Comparison of ENCODE assay signal across 8 mouse cellular contexts in genomic region chr10:61383021-61383714, GRCm38 (mm10). TPM values are rescaled to one million over a fixed set of nuclear protein-coding genes. Genes with fewer than 3 reads are reported as not detected.
DNase-seq lines count a peak whose midpoint lies in the region; ATAC-seq and TF ChIP-seq lines count a peak whose summit lies in the region.

Gene Pald1 (minus strand): TSS chr10:61383530.

- H3K27ac ChIP-seq in cortical plate, adult 2 months (ENCODE audit: insufficient read depth, low read length), result no peak within 1 kb of the TSS
- peak within 1 kb of the TSS; percentile 12; the same call in 1 of the 2 replicates for H3K27ac ChIP-seq in intestine, embryonic 14.5 days (ENCODE audit: low read depth)
- 0 out of 2 replicates have a peak within 1 kb of the TSS, but pooled peaks have one; percentile 12 for H3K27ac ChIP-seq in small intestine, adult 2 months (ENCODE audit: insufficient read depth, low read depth, low read length)

- no peak for TF ChIP-seq CTCF in cortical plate, adult 2 months (IDR thresholded peaks at IDR 0.05; ENCODE audit: extremely low read depth, insufficient read depth, low read length)
- TF ChIP-seq CTCF in small intestine, adult 2 months (IDR thresholded peaks at IDR 0.05; ENCODE audit: extremely low read depth, insufficient read length, insufficient replicate concordance, low read depth, low read length), result no peak

- DNase-seq in urinary bladder, adult 18-20 months (ENCODE audit: low spot score in 2 of 2), result peak; percentile 52 to 63
- no peak for DNase-seq in urinary bladder, postnatal 10 days (ENCODE audit: low spot score)
- peak; percentile 86 for DNase-seq in gastrocnemius, postnatal 14 days
- DNase-seq in intestine, embryonic 14.5 days (ENCODE audit: low spot score), result peak; percentile 91
- peak; percentile 48 to 57 for DNase-seq in left cerebral cortex, postnatal 25 days (ENCODE audit: low spot score in 2 of 2)

- no peaks in the 10 kb centered on the region for H3K36me3 ChIP-seq in intestine, embryonic 14.5 days (ENCODE audit: control insufficient read depth, insufficient read depth, low read length)
- no peaks in the 10 kb centered on the region for H3K36me3 ChIP-seq in small intestine, adult 2 months (ENCODE audit: control insufficient read depth, insufficient read depth, low read length)

- under 1% methylated on average over 58 of the region's 60 CpGs for WGBS in intestine, embryonic 14.5 days
- under 1% methylated on average over 60 of the region's 60 CpGs for WGBS in small intestine, adult 2 months

- H3K9me3 ChIP-seq in intestine, embryonic 14.5 days (ENCODE audit: control insufficient read depth, low read length), result no peaks in the 10 kb centered on the region

- no peaks in the 10 kb centered on the region for H3K27me3 ChIP-seq in intestine, embryonic 14.5 days (replicated peaks; ENCODE audit: control insufficient read depth, insufficient read depth, low read length)
- H3K27me3 ChIP-seq in small intestine, adult 2 months (ENCODE audit: control insufficient read depth, insufficient read depth, low read length), result peaks cover 14% of the 10 kb centered on the region

- no peaks in the 10 kb centered on the region for H3K4me1 ChIP-seq in cortical plate, adult 2 months (ENCODE audit: control insufficient read depth, insufficient read depth, low read length)
- peaks cover 52% of the 10 kb centered on the region for H3K4me1 ChIP-seq in intestine, embryonic 14.5 days (replicated peaks; ENCODE audit: control insufficient read depth, insufficient read depth, low read length)
- peaks cover 5% of the 10 kb centered on the region; the same call in 1 of the 2 replicates for H3K4me1 ChIP-seq in small intestine, adult 2 months (ENCODE audit: control insufficient read depth, insufficient read depth, insufficient read length, low read length)

- TF ChIP-seq POLR2A in cortical plate, adult 2 months (IDR thresholded peaks at IDR 0.05; ENCODE audit: extremely low read depth, insufficient read depth, low read length), result no peak
- TF ChIP-seq POLR2A in small intestine, adult 2 months (IDR thresholded peaks at IDR 0.05; ENCODE audit: low read depth, low read length), result no peak

- peak within 1 kb of the TSS; percentile 57 for H3K4me3 ChIP-seq in cortical plate, adult 2 months (ENCODE audit: insufficient read depth, low read length)
- H3K4me3 ChIP-seq in intestine, embryonic 14.5 days (ENCODE audit: low read depth, low read length), result peak within 1 kb of the TSS; percentile 58
- peak within 1 kb of the TSS; percentile 84 for H3K4me3 ChIP-seq in small intestine, adult 2 months (ENCODE audit: low read depth, low read length)

- peak within 1 kb of the TSS; percentile 54 for H3K9ac ChIP-seq in intestine, embryonic 14.5 days (ENCODE audit: low read length)

- peak within 1 kb of the TSS; percentile 73 for H3K4me2 ChIP-seq in intestine, embryonic 14.5 days (ENCODE audit: low read length)

- peak; percentile 87 for ATAC-seq in intestine, embryonic 14.5 days (replicated peaks; ENCODE audit: low FRiP score, low TSS enrichment, low read depth)
- ATAC-seq in megakaryocyte-erythroid progenitor cell, adult 5-6 weeks (replicated peaks; ENCODE audit: low FRiP score, low TSS enrichment, poor library complexity, severe bottlenecking), result peak; percentile 38; the same call in 1 of the 2 replicates

- intact Hi-C loops in gastrocnemius, postnatal 14 days (cut with DNase I; ENCODE audit: low total_unique reads), result no loop called here
- intact Hi-C loops in left cerebral cortex, postnatal 25 days (cut with DNase I), result no loop called here

RNA-seq across cellular contexts. Expression of gene Pald1, which starts in this region (rescaled TPM):
- polyA plus RNA-seq in cortical plate, adult 2 months (2012; rRNA removed), result 10.3 and 13.1 TPM in 2 replicates
- 10 to 100 TPM; 15.2 to 17.7 TPM for total RNA-seq in gastrocnemius, postnatal 14 days (2021)
- polyA plus RNA-seq in intestine, embryonic 14.5 days (2014; fragmentation: Nextera tagmentation; extraction: Ambion mirVana), result 18.3 and 19.6 TPM in 2 replicates
- 10 to 100 TPM in 1 of 2 experiments, 1 to 10 TPM in 1; 9.0 to 10.2 TPM for total RNA-seq in left cerebral cortex, postnatal 25 days (2021)
- total RNA-seq in megakaryocyte-erythroid progenitor cell, adult 5-6 weeks (2014; fragmentation: Nextera tagmentation), result not detected in 2 replicates
- total RNA-seq in megakaryocyte-erythroid progenitor cell, adult 5-6 weeks (2017), result not detected in 2 replicates
- 3.0 and 3.2 TPM in 2 replicates for polyA plus RNA-seq in small intestine, adult 2 months (2012; rRNA removed)

Comparison
In these comparisons a context has a peak if more than half of its experiments do, and no peak if none do; other contexts are left out.
1. RNA of gene Pald1 (total RNA-seq): 15.2 to 17.7 TPM in gastrocnemius, postnatal 14 days and 9.0 to 10.2 TPM in left cerebral cortex, postnatal 25 days; not detected in megakaryocyte-erythroid progenitor cell, adult 5-6 weeks; every median in the first group is over 4 times any median in the second.
2. Peak in ATAC-seq in megakaryocyte-erythroid progenitor cell, adult 5-6 weeks; RNA of the gene not detected or under 1 TPM.
3. Peak in every context shown above with its lines, with median percentiles within 50 percentile points of each other: H3K4me3 ChIP-seq.